Mouse (Mus musculus): ENCODE measurements around the gene Gigyf1. TPM values are rescaled to one million over a fixed set of nuclear protein-coding genes. Genes with fewer than 3 reads are reported as not detected.

Gigyf1 gene
- polyA plus RNA-seq, 1 experiment: 45.3 TPM

DNA sequence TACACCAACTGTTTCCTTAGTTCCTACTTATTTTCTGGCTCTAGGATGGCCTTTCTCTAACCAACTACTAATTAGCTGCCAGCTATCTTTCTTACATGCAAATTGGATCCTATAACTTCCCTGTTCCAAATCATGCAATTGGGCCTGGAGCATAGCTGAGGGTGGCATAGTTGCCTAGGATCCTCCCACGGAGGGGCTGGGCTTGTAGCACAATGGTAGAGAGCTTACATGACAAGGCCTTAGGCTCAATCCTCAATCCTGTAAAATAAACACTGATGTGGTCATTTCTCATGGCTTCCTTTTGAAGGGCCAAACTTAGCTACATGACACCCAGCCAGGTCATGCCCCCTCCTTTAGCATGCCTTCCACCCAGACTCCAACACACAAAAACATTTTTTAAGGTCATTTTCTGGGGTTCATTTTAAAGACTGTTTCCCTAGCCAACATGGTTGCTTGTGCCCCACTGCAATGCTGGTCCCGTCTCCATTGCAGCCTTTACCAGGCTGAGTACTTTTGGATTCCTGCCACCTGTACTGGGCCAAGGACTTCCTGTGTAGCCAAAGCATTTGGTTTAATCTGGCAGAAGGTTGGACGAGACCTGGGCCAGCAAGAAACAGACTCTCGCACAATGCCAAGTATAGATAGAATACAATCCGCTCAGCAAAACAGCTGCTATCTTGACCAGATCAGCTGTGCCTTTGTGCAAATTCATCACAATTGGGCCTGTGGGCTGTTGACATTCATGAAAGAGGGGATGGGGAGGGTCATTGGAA is 23.6 kb downstream of the Gigyf1 start:
- no peak for TF ChIP-seq POLR2A (IDR thresholded peaks at IDR 0.05; ENCODE audit: borderline replicate concordance, extremely low read depth, low read depth, low read length)
- TF ChIP-seq CTCF (IDR thresholded peaks at IDR 0.05; ENCODE audit: insufficient read depth, low read length): no peak
- DNase-seq: no peak
- H3K4me1 ChIP-seq (ENCODE audit: control insufficient read depth, insufficient read depth, low read length): peaks cover 3% of the 10 kb centered on the region; the same call in 1 of the 2 replicates
- H3K4me3 ChIP-seq (replicated peaks; ENCODE audit: extremely low read depth, low read depth, low read length): no peak overlapping the region
- WGBS: 23% methylated on average over 5 of the region's 5 CpGs

DNA sequence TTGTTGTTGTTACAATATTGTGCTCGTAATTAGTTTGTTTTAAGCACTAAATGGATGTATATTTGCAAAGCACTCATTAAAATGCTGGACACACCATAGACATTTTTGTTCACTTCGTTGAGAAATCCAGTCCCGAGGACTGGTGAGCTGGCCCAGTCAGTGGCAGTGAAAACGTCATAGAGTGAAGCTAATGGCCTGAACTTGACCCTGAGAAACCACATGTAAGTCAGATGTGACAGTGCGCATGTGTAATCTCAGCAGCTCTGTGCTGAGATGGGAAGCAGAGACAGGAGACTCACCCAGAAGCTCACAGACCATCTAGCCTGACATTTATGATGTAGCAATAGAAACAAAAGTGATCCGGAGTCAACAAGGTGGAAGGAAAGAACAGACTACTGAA is 26.6 kb downstream of the Gigyf1 start:
- 61% methylated on average over 6 of the region's 6 CpGs for WGBS
- TF ChIP-seq CTCF (IDR thresholded peaks at IDR 0.05; ENCODE audit: insufficient read depth, low read length) (no peak), POLR2A (IDR thresholded peaks at IDR 0.05; ENCODE audit: borderline replicate concordance, extremely low read depth, low read depth, low read length) (no peak)
- H3K4me1 ChIP-seq (ENCODE audit: control insufficient read depth, insufficient read depth, low read length): peaks cover 3% of the 10 kb centered on the region; the same call in 1 of the 2 replicates
- H3K4me3 ChIP-seq (replicated peaks; ENCODE audit: extremely low read depth, low read depth, low read length): no peak overlapping the region
- no peak for DNase-seq

DNA sequence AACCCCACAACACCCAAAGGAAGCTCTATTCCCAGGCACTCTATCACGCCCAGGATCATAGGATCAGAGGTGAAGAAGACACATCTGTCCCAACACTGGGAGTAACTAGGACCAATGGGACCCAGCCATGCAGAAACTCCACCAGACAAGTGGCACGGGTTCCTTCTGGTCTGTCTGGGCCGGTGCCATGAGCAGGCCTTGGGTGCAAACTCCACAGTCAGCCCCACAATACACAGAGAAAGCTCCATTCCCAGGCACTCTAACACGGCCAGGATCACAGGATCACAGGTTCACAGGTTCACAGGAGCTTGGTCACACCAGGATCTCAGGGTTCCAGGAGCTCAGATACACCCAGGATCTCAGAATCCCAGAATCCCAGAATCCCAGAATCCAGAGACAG is 27.2 kb downstream of the Gigyf1 start:
- Histone ChIP-seq H3K4me3 (replicated peaks; ENCODE audit: extremely low read depth, low read depth, low read length) (no peak overlapping the region), H3K4me1 (ENCODE audit: control insufficient read depth, insufficient read depth, low read length) (peaks cover 3% of the 10 kb centered on the region; the same call in 1 of the 2 replicates)
- TF ChIP-seq POLR2A (IDR thresholded peaks at IDR 0.05; ENCODE audit: borderline replicate concordance, extremely low read depth, low read depth, low read length) (no peak), CTCF (IDR thresholded peaks at IDR 0.05; ENCODE audit: insufficient read depth, low read length) (no peak)
- WGBS: 73% methylated on average over 4 of the region's 4 CpGs
- no peak for DNase-seq

- TF ChIP-seq POLR2A (IDR thresholded peaks at IDR 0.05; ENCODE audit: borderline replicate concordance, extremely low read depth, low read depth, low read length) (no peak), CTCF (IDR thresholded peaks at IDR 0.05; ENCODE audit: insufficient read depth, low read length) (no peak)
- 64% methylated on average over 2 of the region's 2 CpGs for WGBS
- H3K4me1 ChIP-seq (ENCODE audit: control insufficient read depth, insufficient read depth, low read length): no peaks in the 10 kb centered on the region
- H3K4me3 ChIP-seq (replicated peaks; ENCODE audit: extremely low read depth, low read depth, low read length): no peak overlapping the region
- DNase-seq: no peak
Measured at GRCm38 (mm10) chr5:137549840-137550239, 31.5 kb downstream of the Gigyf1 start.

- DNase-seq: no peak
- Histone ChIP-seq H3K4me3 (replicated peaks; ENCODE audit: extremely low read depth, low read depth, low read length) (no peak overlapping the region), H3K4me1 (ENCODE audit: control insufficient read depth, insufficient read depth, low read length) (no peaks in the 10 kb centered on the region)
- WGBS: 63% methylated on average over 5 of the region's 5 CpGs
- TF ChIP-seq CTCF (IDR thresholded peaks at IDR 0.05; ENCODE audit: insufficient read depth, low read length): no peak
- no peak for TF ChIP-seq POLR2A (IDR thresholded peaks at IDR 0.05; ENCODE audit: borderline replicate concordance, extremely low read depth, low read depth, low read length)
Measured at GRCm38 (mm10) chr5:137551119-137551518, 32.8 kb downstream of the Gigyf1 start.

DNA sequence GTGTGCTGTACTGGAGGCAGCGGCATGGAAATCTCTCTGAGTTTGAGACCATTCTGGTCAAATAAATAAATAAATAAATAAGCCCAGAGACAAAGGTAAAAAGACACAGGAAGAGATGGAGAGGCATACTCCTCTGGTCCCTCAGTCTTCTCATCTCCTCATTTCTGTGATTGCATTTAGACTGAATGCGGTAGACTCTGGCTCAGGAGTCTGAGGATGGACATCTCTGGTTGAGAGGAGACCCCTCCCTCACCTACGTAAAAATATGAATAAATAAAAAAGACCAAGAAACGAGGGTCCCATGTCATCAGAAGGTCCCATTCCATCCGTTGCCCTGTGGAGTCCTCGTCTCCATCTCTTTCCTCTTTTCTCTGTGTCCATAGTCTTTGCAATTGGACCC is 34.7 kb downstream of the Gigyf1 start:
- DNase-seq: no peak
- Histone ChIP-seq H3K4me3 (replicated peaks; ENCODE audit: extremely low read depth, low read depth, low read length) (no peak overlapping the region), H3K4me1 (ENCODE audit: control insufficient read depth, insufficient read depth, low read length) (no peaks in the 10 kb centered on the region)
- 22% methylated on average over 6 of the region's 6 CpGs for WGBS
- no peak for TF ChIP-seq CTCF (IDR thresholded peaks at IDR 0.05; ENCODE audit: insufficient read depth, low read length)
- no peak for TF ChIP-seq POLR2A (IDR thresholded peaks at IDR 0.05; ENCODE audit: borderline replicate concordance, extremely low read depth, low read depth, low read length)

GRCm38 (mm10) chr5:137553411-137553837 is 35.1 kb downstream of the Gigyf1 start, which contains the start of gene Actl6b:
Gene Actl6b, plus strand, starts transcription at chr5:137553517.
- no peak within 1 kb of the TSS for H3K4me3 ChIP-seq (replicated peaks; ENCODE audit: extremely low read depth, low read depth, low read length)
- no peaks in the 10 kb centered on the region for H3K4me1 ChIP-seq (ENCODE audit: control insufficient read depth, insufficient read depth, low read length)
- 1% methylated on average over 37 of the region's 37 CpGs for WGBS
- TF ChIP-seq CTCF (IDR thresholded peaks at IDR 0.05; ENCODE audit: insufficient read depth, low read length) (no peak), POLR2A (IDR thresholded peaks at IDR 0.05; ENCODE audit: borderline replicate concordance, extremely low read depth, low read depth, low read length) (no peak)
- peak; percentile 47 for DNase-seq

DNA sequence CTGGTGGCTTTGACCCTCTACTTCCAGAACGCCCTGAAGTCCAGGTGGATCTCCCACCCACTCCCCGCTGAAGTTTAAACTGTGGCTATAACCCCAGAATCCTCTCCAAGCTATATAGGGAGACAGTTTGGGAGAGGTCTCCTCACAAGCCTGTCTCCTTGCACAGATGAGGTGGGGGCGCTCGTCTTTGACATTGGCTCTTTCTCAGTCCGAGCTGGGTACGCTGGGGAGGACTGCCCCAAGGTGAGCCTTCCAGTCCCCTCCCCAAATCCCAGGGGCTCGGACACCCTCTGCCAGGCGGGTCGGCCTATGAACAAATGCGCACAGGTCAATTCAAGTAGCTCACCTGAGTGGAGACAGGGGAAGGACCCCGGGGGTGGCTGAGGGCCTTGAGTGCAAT is 35.5 kb downstream of the Gigyf1 start:
- Histone ChIP-seq H3K4me1 (ENCODE audit: control insufficient read depth, insufficient read depth, low read length) (no peaks in the 10 kb centered on the region), H3K4me3 (replicated peaks; ENCODE audit: extremely low read depth, low read depth, low read length) (no peak overlapping the region)
- DNase-seq: no peak
- 41% methylated on average over 11 of the region's 11 CpGs for WGBS
- TF ChIP-seq POLR2A (IDR thresholded peaks at IDR 0.05; ENCODE audit: borderline replicate concordance, extremely low read depth, low read depth, low read length) (no peak), CTCF (IDR thresholded peaks at IDR 0.05; ENCODE audit: insufficient read depth, low read length) (no peak)

GRCm38 (mm10) chr5:137561556-137561955 is 43.2 kb downstream of the Gigyf1 start:
- H3K4me3 ChIP-seq (replicated peaks; ENCODE audit: extremely low read depth, low read depth, low read length): no peak overlapping the region
- no peaks in the 10 kb centered on the region for H3K4me1 ChIP-seq (ENCODE audit: control insufficient read depth, insufficient read depth, low read length)
- no peak for DNase-seq
- WGBS: 63% methylated on average over 6 of the region's 6 CpGs
- TF ChIP-seq POLR2A (IDR thresholded peaks at IDR 0.05; ENCODE audit: borderline replicate concordance, extremely low read depth, low read depth, low read length): no peak
- TF ChIP-seq CTCF (IDR thresholded peaks at IDR 0.05; ENCODE audit: insufficient read depth, low read length): no peak

DNA sequence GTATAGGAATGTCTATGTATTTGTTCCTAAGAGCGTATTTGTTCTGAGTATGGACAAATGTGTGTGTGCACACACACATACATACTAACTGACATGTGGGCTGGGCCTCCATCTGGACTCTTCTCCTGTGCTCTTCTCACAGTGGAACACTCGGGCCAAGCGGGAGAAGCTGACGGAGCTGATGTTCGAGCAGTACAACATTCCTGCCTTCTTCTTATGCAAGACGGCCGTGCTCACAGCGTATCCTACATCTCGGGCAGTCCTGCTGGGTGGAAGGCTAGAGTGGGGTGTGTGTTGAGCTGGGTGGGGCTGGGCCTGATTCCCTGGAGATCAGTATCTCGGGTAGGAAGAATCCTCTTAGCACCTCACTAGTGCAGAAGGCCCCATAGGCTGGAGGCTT is 44.6 kb downstream of the Gigyf1 start:
- Histone ChIP-seq H3K4me1 (ENCODE audit: control insufficient read depth, insufficient read depth, low read length) (no peaks in the 10 kb centered on the region), H3K4me3 (replicated peaks; ENCODE audit: extremely low read depth, low read depth, low read length) (no peak overlapping the region)
- TF ChIP-seq CTCF (IDR thresholded peaks at IDR 0.05; ENCODE audit: insufficient read depth, low read length) (no peak), POLR2A (IDR thresholded peaks at IDR 0.05; ENCODE audit: borderline replicate concordance, extremely low read depth, low read depth, low read length) (no peak)
- DNase-seq: no peak
- WGBS: 63% methylated on average over 10 of the region's 10 CpGs

Data from lung, adult 2 months (tissue).